Mouse (Mus musculus): ENCODE data around the gene Cyyr1. TPM values are rescaled to one million over a fixed set of nuclear protein-coding genes. Genes with fewer than 3 reads are reported as not detected.

The Cyyr1 gene
- polyA plus RNA-seq, 2 experiments = 2.9 to 3.8 TPM

DNA sequence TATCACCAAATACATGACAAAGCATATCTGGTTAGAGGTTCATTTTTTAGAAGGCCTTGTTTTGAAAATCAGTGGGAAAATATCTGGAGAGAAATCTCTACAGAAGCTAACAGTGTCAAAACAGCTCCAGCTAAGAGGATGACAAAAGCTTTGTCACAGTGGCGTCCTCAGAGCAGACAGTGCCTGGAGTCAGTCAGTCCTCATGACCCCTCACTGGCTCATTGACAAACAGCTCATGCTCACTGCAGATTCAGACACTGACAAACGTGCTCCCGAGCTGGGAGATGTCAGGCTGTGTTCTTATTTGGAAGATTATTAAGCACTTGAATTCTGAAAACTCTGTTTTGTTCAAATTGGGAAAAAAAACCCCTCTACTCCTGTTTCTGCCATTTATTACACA lies 124.0 kb downstream of the Cyyr1 start:
- WGBS = 48% methylated on average over 3 of the region's 3 CpGs
- Histone ChIP-seq H3K27ac (replicated peaks; ENCODE audit: low read depth, low read length) (no peak overlapping the region), H3K9me3 (ENCODE audit: control insufficient read depth, low read length) (no peaks in the 10 kb centered on the region), H3K4me2 (replicated peaks; ENCODE audit: low read depth, low read length, severe bottlenecking) (no peak overlapping the region), H3K4me1 (ENCODE audit: control insufficient read depth, insufficient read depth, low read length) (no peaks in the 10 kb centered on the region), H3K36me3 (ENCODE audit: control insufficient read depth, insufficient read depth, low read length) (no peaks in the 10 kb centered on the region), H3K9ac (ENCODE audit: low read depth, low read length, severe bottlenecking) (no peak overlapping the region), H3K27me3 (ENCODE audit: control insufficient read depth, insufficient read depth, low read length) (no peaks in the 10 kb centered on the region), H3K4me3 (replicated peaks; ENCODE audit: low read length) (no peak overlapping the region)
- no peak for DNase-seq (ENCODE audit: low spot score)
- TF ChIP-seq POLR2A (IDR thresholded peaks at IDR 0.05; ENCODE audit: borderline replicate concordance, extremely low read depth, insufficient read depth, insufficient read length) = no peak
- no peak for ATAC-seq (ENCODE audit: low FRiP score, low read depth)

DNA sequence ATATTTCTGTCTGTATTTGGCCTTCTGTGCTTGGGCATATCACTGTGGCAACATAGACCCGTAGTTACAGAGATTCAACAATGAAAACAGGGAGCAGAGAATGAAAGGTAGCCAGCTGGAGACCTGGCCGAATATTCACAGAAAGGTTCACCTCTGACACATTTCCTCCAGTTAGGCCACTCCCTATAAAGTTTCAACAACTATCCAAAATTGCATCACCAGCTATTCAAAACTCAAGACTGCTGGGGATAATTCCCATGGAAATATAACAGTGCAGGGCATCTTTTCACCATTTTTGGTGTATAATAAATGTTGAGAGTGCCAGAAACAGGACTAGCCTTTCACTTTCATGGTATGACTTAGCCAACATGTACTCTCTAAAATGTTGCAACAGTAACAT lies 130.3 kb downstream of the Cyyr1 start:
- 63% methylated on average over 2 of the region's 2 CpGs for WGBS
- Histone ChIP-seq H3K9ac (ENCODE audit: low read depth, low read length, severe bottlenecking) (no peak overlapping the region), H3K4me1 (ENCODE audit: control insufficient read depth, insufficient read depth, low read length) (no peaks in the 10 kb centered on the region), H3K9me3 (ENCODE audit: control insufficient read depth, low read length) (no peaks in the 10 kb centered on the region), H3K27me3 (ENCODE audit: control insufficient read depth, insufficient read depth, low read length) (no peaks in the 10 kb centered on the region), H3K4me2 (replicated peaks; ENCODE audit: low read depth, low read length, severe bottlenecking) (no peak overlapping the region), H3K27ac (replicated peaks; ENCODE audit: low read depth, low read length) (no peak overlapping the region), H3K4me3 (replicated peaks; ENCODE audit: low read length) (no peak overlapping the region), H3K36me3 (ENCODE audit: control insufficient read depth, insufficient read depth, low read length) (no peaks in the 10 kb centered on the region)
- DNase-seq (ENCODE audit: low spot score) = no peak
- TF ChIP-seq POLR2A (IDR thresholded peaks at IDR 0.05; ENCODE audit: borderline replicate concordance, extremely low read depth, insufficient read depth, insufficient read length) = no peak
- ATAC-seq (ENCODE audit: low FRiP score, low read depth) = no peak

DNA sequence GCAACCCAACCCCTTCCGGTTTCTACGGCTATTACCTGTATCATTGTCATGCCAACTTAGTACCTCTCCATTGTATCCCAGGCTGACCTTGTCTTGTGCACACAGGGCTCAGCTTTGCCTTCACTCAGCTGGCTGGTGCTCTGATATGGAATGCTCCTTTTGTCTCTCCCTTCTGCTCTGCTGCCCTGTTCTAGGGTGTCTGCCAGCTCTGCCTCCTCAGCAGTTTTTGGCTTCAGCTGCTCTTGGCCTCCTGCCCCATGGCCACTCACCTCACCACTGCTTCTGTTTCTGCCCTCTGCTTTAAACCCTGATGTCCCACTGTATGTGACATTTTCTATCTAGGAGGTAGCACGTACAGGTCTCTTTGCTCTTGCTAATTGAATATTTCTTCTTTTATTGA lies 137.8 kb downstream of the Cyyr1 start:
- H3K9ac ChIP-seq (ENCODE audit: low read depth, low read length, severe bottlenecking) = no peak overlapping the region
- H3K4me3 ChIP-seq (replicated peaks; ENCODE audit: low read length) = no peak overlapping the region
- H3K36me3 ChIP-seq (ENCODE audit: control insufficient read depth, insufficient read depth, low read length) = no peaks in the 10 kb centered on the region
- no peaks in the 10 kb centered on the region for H3K9me3 ChIP-seq (ENCODE audit: control insufficient read depth, low read length)
- no peak for TF ChIP-seq POLR2A (IDR thresholded peaks at IDR 0.05; ENCODE audit: borderline replicate concordance, extremely low read depth, insufficient read depth, insufficient read length)
- ATAC-seq (ENCODE audit: low FRiP score, low read depth) = no peak
- 88% methylated on average over 3 of the region's 3 CpGs for WGBS
- no peak overlapping the region for H3K27ac ChIP-seq (replicated peaks; ENCODE audit: low read depth, low read length)
- DNase-seq (ENCODE audit: low spot score) = no peak
- H3K4me2 ChIP-seq (replicated peaks; ENCODE audit: low read depth, low read length, severe bottlenecking) = no peak overlapping the region
- H3K27me3 ChIP-seq (ENCODE audit: control insufficient read depth, insufficient read depth, low read length) = no peaks in the 10 kb centered on the region
- H3K4me1 ChIP-seq (ENCODE audit: control insufficient read depth, insufficient read depth, low read length) = no peaks in the 10 kb centered on the region

DNA sequence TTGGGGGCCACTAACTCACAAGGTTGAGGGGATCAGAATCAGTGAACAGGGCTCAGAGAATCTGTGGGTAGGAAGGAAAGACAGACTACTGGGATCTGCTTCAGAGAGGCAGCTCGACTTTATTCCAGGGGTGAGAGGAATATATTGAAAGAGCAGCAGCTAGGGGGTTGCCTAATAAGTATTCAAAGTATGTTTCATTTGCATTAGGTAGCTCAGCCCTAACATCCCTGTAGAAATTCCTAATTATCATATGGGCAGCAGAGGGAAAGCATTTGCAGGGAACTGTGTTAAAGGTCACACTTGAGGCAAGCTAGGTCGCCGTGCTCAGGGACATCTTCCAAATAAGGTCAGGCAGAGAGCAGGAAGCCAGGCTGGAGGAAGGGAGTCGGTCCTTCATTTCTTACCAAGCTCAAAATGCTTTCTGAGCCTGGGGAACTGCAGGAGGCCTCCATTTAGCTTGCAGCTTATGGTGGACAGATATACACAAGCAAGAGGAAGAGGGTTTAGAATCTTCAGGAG lies 159.7 kb downstream of the Cyyr1 start:
- no peak overlapping the region for H3K4me2 ChIP-seq (replicated peaks; ENCODE audit: low read depth, low read length, severe bottlenecking)
- 22% methylated on average over 4 of the region's 4 CpGs for WGBS
- DNase-seq (ENCODE audit: low spot score) = no peak
- no peak for TF ChIP-seq POLR2A (IDR thresholded peaks at IDR 0.05; ENCODE audit: borderline replicate concordance, extremely low read depth, insufficient read depth, insufficient read length)
- no peaks in the 10 kb centered on the region for H3K27me3 ChIP-seq (ENCODE audit: control insufficient read depth, insufficient read depth, low read length)
- no peak overlapping the region for H3K9ac ChIP-seq (ENCODE audit: low read depth, low read length, severe bottlenecking)
- no peak overlapping the region for H3K27ac ChIP-seq (replicated peaks; ENCODE audit: low read depth, low read length)
- no peaks in the 10 kb centered on the region for H3K4me1 ChIP-seq (ENCODE audit: control insufficient read depth, insufficient read depth, low read length)
- H3K36me3 ChIP-seq (ENCODE audit: control insufficient read depth, insufficient read depth, low read length) = no peaks in the 10 kb centered on the region
- H3K9me3 ChIP-seq (ENCODE audit: control insufficient read depth, low read length) = no peaks in the 10 kb centered on the region
- ATAC-seq (ENCODE audit: low FRiP score, low read depth) = no peak
- no peak overlapping the region for H3K4me3 ChIP-seq (replicated peaks; ENCODE audit: low read length)

DNA sequence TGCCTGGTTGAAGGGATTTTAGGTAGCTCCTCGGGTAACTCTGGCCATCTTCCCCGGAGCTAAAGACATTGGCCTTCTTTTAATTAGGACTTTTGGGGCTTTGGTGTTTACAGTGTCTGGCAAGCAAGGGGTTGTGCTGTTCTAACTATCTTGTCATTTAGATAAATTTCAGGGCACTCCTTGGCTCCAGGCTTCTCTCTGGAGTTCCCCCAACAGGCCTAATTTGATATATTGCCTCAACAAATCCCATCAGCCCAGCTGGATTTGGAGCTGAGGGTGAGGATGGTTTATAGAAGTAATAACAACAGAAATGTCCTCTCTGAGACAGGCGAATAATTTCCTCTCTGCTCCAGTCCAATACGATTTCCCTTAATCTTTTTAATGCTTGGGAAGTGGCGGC lies 166.4 kb downstream of the Cyyr1 start:
- Histone ChIP-seq H3K4me1 (ENCODE audit: control insufficient read depth, insufficient read depth, low read length) (no peaks in the 10 kb centered on the region), H3K27ac (replicated peaks; ENCODE audit: low read depth, low read length) (no peak overlapping the region), H3K4me3 (replicated peaks; ENCODE audit: low read length) (no peak overlapping the region), H3K4me2 (replicated peaks; ENCODE audit: low read depth, low read length, severe bottlenecking) (no peak overlapping the region), H3K27me3 (ENCODE audit: control insufficient read depth, insufficient read depth, low read length) (no peaks in the 10 kb centered on the region), H3K9me3 (ENCODE audit: control insufficient read depth, low read length) (no peaks in the 10 kb centered on the region), H3K9ac (ENCODE audit: low read depth, low read length, severe bottlenecking) (no peak overlapping the region), H3K36me3 (ENCODE audit: control insufficient read depth, insufficient read depth, low read length) (no peaks in the 10 kb centered on the region)
- DNase-seq (ENCODE audit: low spot score) = no peak
- no peak for ATAC-seq (ENCODE audit: low FRiP score, low read depth)
- no peak for TF ChIP-seq POLR2A (IDR thresholded peaks at IDR 0.05; ENCODE audit: borderline replicate concordance, extremely low read depth, insufficient read depth, insufficient read length)
- WGBS = 54% methylated on average over 5 of the region's 5 CpGs

Other genes starting within 250 kb of the Cyyr1 start
- gene Adamts1, start 249.7 kb upstream of the Cyyr1 start, polyA plus RNA-seq (2012; rRNA removed) = 43.1 and 60.4 TPM in 2 replicates
- 43.0 and 49.9 TPM in 2 replicates for gene Adamts1, start 249.7 kb upstream of the Cyyr1 start, polyA plus RNA-seq (2014; fragmentation: Nextera tagmentation; extraction: Ambion mirVana)

Measured in limb, embryonic 14.5 days (tissue).